ENCODE assay signal across 25 mouse cellular contexts in genomic region chr2:44399191-44399926, GRCm38 (mm10).
DNase-seq lines count a peak whose midpoint lies in the region; ATAC-seq and TF ChIP-seq lines count a peak whose summit lies in the region.
"Had no signal": no experiment of that assay in that cellular context is flagged by ENCODE, and none has a peak within 500 bp of the region (broad histone marks: within the 10 kb centered on the region; RNA-seq: fewer than 3 reads in every experiment).

No protein-coding gene starts in this region.

- no peak overlapping the region for H3K4me3 ChIP-seq in forebrain, embryonic 13.5 days
- no peak overlapping the region for H3K4me3 ChIP-seq in forebrain, postnatal 0 days (ENCODE audit: low read depth, low read length)
- no peak overlapping the region for H3K4me3 ChIP-seq in kidney, adult 2 months (ENCODE audit: insufficient read depth, low read depth, low read length)
- H3K4me3 ChIP-seq in kidney, embryonic 14.5 days (ENCODE audit: low read length), result no peak overlapping the region
- H3K4me3 ChIP-seq: heart, adult 2 months; hindbrain, embryonic 15.5 days; kidney, embryonic 15.5 days; limb, embryonic 13.5 days; liver, embryonic 13.5 days; midbrain, embryonic 10.5 days; neural tube, embryonic 15.5 days had no signal

- H3K4me1 ChIP-seq in forebrain, embryonic 13.5 days, result peaks cover 7% of the 10 kb centered on the region; the same call in 1 of the 2 replicates
- H3K4me1 ChIP-seq in forebrain, postnatal 0 days (ENCODE audit: insufficient read depth), result no peaks in the 10 kb centered on the region
- no peaks in the 10 kb centered on the region for H3K4me1 ChIP-seq in kidney, adult 2 months (ENCODE audit: control insufficient read depth, insufficient read depth, low read length)
- no peaks in the 10 kb centered on the region for H3K4me1 ChIP-seq in kidney, embryonic 14.5 days (ENCODE audit: control insufficient read depth, insufficient read depth, low read length)
- H3K4me1 ChIP-seq: kidney, embryonic 15.5 days; liver, embryonic 13.5 days had no signal

- H3K9ac ChIP-seq in forebrain, embryonic 13.5 days, result no peak overlapping the region
- no peak overlapping the region for H3K9ac ChIP-seq in forebrain, postnatal 0 days
- no peak overlapping the region for H3K9ac ChIP-seq in kidney, embryonic 14.5 days (ENCODE audit: low read depth, low read length)
- H3K9ac ChIP-seq: hindbrain, embryonic 15.5 days; kidney, embryonic 15.5 days; limb, embryonic 13.5 days; liver, embryonic 13.5 days; neural tube, embryonic 15.5 days had no signal

- ATAC-seq in forebrain, embryonic 13.5 days, result peak; percentile 19; the same call in 1 of the 2 replicates
- no peak for ATAC-seq in forebrain, postnatal 0 days
- no peak for ATAC-seq in kidney, embryonic 14.5 days (ENCODE audit: low FRiP score, low TSS enrichment)
- no peak for ATAC-seq in megakaryocyte-erythroid progenitor cell, adult 5-6 weeks (replicated peaks; ENCODE audit: low FRiP score, low TSS enrichment, poor library complexity, severe bottlenecking)
- ATAC-seq: intestine, embryonic 16.5 days had no signal

- TF ChIP-seq POLR2A in kidney, adult 2 months (IDR thresholded peaks at IDR 0.05; ENCODE audit: low read depth, low read length), result no peak

- no peak overlapping the region for H3K4me2 ChIP-seq in forebrain, embryonic 13.5 days
- H3K4me2 ChIP-seq in forebrain, postnatal 0 days (ENCODE audit: low read depth), result no peak overlapping the region
- no peak overlapping the region for H3K4me2 ChIP-seq in kidney, embryonic 14.5 days (replicated peaks; ENCODE audit: low read depth, low read length)
- H3K4me2 ChIP-seq: hindbrain, embryonic 15.5 days; kidney, embryonic 15.5 days; limb, embryonic 13.5 days; liver, embryonic 13.5 days; neural tube, embryonic 15.5 days had no signal

- DNase-seq in forebrain, postnatal 0 days, result no peak
- DNase-seq in kidney, adult 2 months, result peak; percentile 6
- peak; percentile 26 for DNase-seq in cerebellum, adult 11-12 months
- peak; percentile 84 to 87 for DNase-seq in cerebellum, postnatal 10 days
- no peak for DNase-seq in gastrocnemius, postnatal 10 days
- DNase-seq: adrenal gland, postnatal 25 days; gastrocnemius, postnatal 36 days; heart, adult 2 months; kidney, postnatal 36 days; layer of hippocampus, postnatal 36 days; liver, embryonic 13.5 days; lung, adult 2 months; right cerebral cortex, adult 18-20 months; right cerebral cortex, postnatal 4 days; thymus, postnatal 14 days had no signal

- no peak for TF ChIP-seq CTCF in forebrain, postnatal 0 days (IDR thresholded peaks at IDR 0.05; ENCODE audit: low read depth)
- TF ChIP-seq CTCF in kidney, adult 2 months (conservative IDR thresholded peaks at IDR 0.05; ENCODE audit: insufficient read depth, insufficient read length, low read depth, low read length), result no peak

- H3K9me3 ChIP-seq in forebrain, embryonic 13.5 days (replicated peaks), result no peaks in the 10 kb centered on the region
- no peaks in the 10 kb centered on the region for H3K9me3 ChIP-seq in forebrain, postnatal 0 days (ENCODE audit: low read length)
- H3K9me3 ChIP-seq in kidney, embryonic 14.5 days (ENCODE audit: control insufficient read depth, low read length), result no peaks in the 10 kb centered on the region
- H3K9me3 ChIP-seq: hindbrain, embryonic 15.5 days; kidney, embryonic 15.5 days; limb, embryonic 13.5 days; liver, embryonic 13.5 days; midbrain, embryonic 10.5 days; neural tube, embryonic 15.5 days had no signal

- H3K27me3 ChIP-seq in forebrain, embryonic 13.5 days, result 0 out of 2 replicates have a peak, but pooled peaks cover 1% of the 10 kb centered on the region
- H3K27me3 ChIP-seq in forebrain, postnatal 0 days (ENCODE audit: insufficient read depth, low read length), result no peaks in the 10 kb centered on the region
- H3K27me3 ChIP-seq in kidney, adult 2 months (replicated peaks; ENCODE audit: control insufficient read depth, insufficient read depth, low read length), result no peaks in the 10 kb centered on the region
- no peaks in the 10 kb centered on the region for H3K27me3 ChIP-seq in kidney, embryonic 14.5 days (ENCODE audit: control insufficient read depth, insufficient read depth, low read length)
- H3K27me3 ChIP-seq: hindbrain, embryonic 15.5 days; kidney, embryonic 15.5 days; limb, embryonic 13.5 days; liver, embryonic 13.5 days; neural tube, embryonic 15.5 days had no signal

- no peaks in the 10 kb centered on the region for H3K36me3 ChIP-seq in forebrain, embryonic 13.5 days (ENCODE audit: poor library complexity, severe bottlenecking)
- H3K36me3 ChIP-seq in forebrain, postnatal 0 days (ENCODE audit: insufficient read depth), result no peaks in the 10 kb centered on the region
- no peaks in the 10 kb centered on the region for H3K36me3 ChIP-seq in kidney, adult 2 months (ENCODE audit: control insufficient read depth, insufficient read depth, low read length)
- H3K36me3 ChIP-seq in kidney, embryonic 14.5 days (ENCODE audit: control insufficient read depth, insufficient read depth, low read length), result no peaks in the 10 kb centered on the region
- H3K36me3 ChIP-seq: hindbrain, embryonic 15.5 days; kidney, embryonic 15.5 days; limb, embryonic 13.5 days; liver, embryonic 13.5 days; midbrain, embryonic 10.5 days; neural tube, embryonic 15.5 days had no signal

- H3K27ac ChIP-seq in forebrain, embryonic 13.5 days, result no peak overlapping the region
- no peak overlapping the region for H3K27ac ChIP-seq in forebrain, postnatal 0 days (ENCODE audit: low read depth, low read length)
- no peak overlapping the region for H3K27ac ChIP-seq in kidney, adult 2 months (ENCODE audit: insufficient read depth, low read depth, low read length)
- H3K27ac ChIP-seq in kidney, embryonic 14.5 days (ENCODE audit: low read depth, low read length), result no peak overlapping the region
- H3K27ac ChIP-seq: heart, adult 2 months; hindbrain, embryonic 15.5 days; kidney, embryonic 15.5 days; limb, embryonic 13.5 days; liver, embryonic 13.5 days; macrophage; midbrain, embryonic 10.5 days; neural tube, embryonic 15.5 days had no signal

Comparison
In these comparisons a context has a peak if more than half of its experiments do, and no peak if none do; other contexts are left out.
1. DNase-seq: peak in kidney, adult 2 months (single experiment), cerebellum, adult 11-12 months (single experiment) and cerebellum, postnatal 10 days (2 of 2); none in forebrain, postnatal 0 days (single experiment) and gastrocnemius, postnatal 10 days (single experiment).